Mouse (Mus musculus) kidney, adult 2 months (tissue): ENCODE data around the gene Phf12.

ENCODE experiments used
- CTCF ChIP-seq: fragments of 200-500 bp; conservative IDR thresholded peaks from 2 replicates; pipeline ENCODE4 v1.5.1; 2011; ENCODE audit warnings: low read depth, mild to moderate bottlenecking, control low read depth, low read length, moderate library complexity, mixed read lengths; ENCODE audit not compliant: insufficient read depth, insufficient read length
- POLR2A ChIP-seq: fragments of 200-500 bp; IDR thresholded peaks from one replicate; pipeline ENCODE4 v1.6.1; 2011; ENCODE audit warnings: low read depth, low read length, control low read depth

GRCm38 (mm10) chr11:77975873-77976272 lies 6.7 kb upstream of the Phf12 start:
- no peak; the same call in 1 of the 2 replicates for TF ChIP-seq CTCF
- no peak for TF ChIP-seq POLR2A
